Mouse (Mus musculus): ENCODE data around the gene Elovl7.

- TF ChIP-seq GATA1 (IDR thresholded peaks at IDR 0.05; ENCODE audit: borderline replicate concordance, low read length) (peak; percentile 71; the same call in 1 of the 3 replicates), FLI1 (IDR thresholded peaks at IDR 0.05; ENCODE audit: low read length) (peak; percentile 25; the same call in 1 of the 2 replicates)
Measured at GRCm38 (mm10) chr13:108315702-108316486, 101.7 kb downstream of the Elovl7 start, which contains the start of gene Depdc1b.

All from megakaryocyte, embryonic 14.5 days (primary cell).